Mouse (Mus musculus) urinary bladder, postnatal 36 days (tissue): ENCODE measurements at regions not wholly inside any gene's neighbourhood (a gene's known extent, or its start where the extent isn't known, plus 50 kb on each side); places are given as distances from the start of the nearest gene placed in this dataset.

Experiments used
- DNase-seq, 2 experiments: peaks; one replicate each; pipeline ENCODE4 v3.0.0; 2022; ENCODE audit warnings: low spot score in 2 of 2, mixed read lengths in 1 of 2

- DNase-seq, result no peak
These were observed 196.7 kb upstream of the Acvr2a start for GRCm38 (mm10) chr2:48617141-48617699.

- no peak for DNase-seq
These were observed 194.9 kb upstream of the Acvr2a start for GRCm38 (mm10) chr2:48619042-48619441.

GRCm38 (mm10) chr2:48620815-48621214, 193.1 kb upstream of the Acvr2a start:
- DNase-seq, result no peak

- no peak for DNase-seq
These were observed 191.6 kb upstream of the Acvr2a start for GRCm38 (mm10) chr2:48622316-48622715.

GRCm38 (mm10) chr2:48624040-48624439, 189.9 kb upstream of the Acvr2a start:
- peak in 1 of 2 experiments; percentile 31 for DNase-seq

GRCm38 (mm10) chr2:48624461-48624860, 189.4 kb upstream of the Acvr2a start:
- DNase-seq, result no peak

- no peak for DNase-seq
These were observed 186.9 kb upstream of the Acvr2a start for GRCm38 (mm10) chr2:48627011-48627410.

- no peak for DNase-seq
These were observed 184.5 kb upstream of the Acvr2a start for GRCm38 (mm10) chr2:48629106-48630050.

GRCm38 (mm10) chr2:48634456-48635174, 179.3 kb upstream of the Acvr2a start:
- DNase-seq, result no peak

GRCm38 (mm10) chr2:48636108-48636507, 177.8 kb upstream of the Acvr2a start:
- no peak for DNase-seq

GRCm38 (mm10) chr2:48644114-48644513, 169.8 kb upstream of the Acvr2a start:
- DNase-seq, result no peak

- DNase-seq, result no peak
These were observed 163.6 kb upstream of the Acvr2a start for GRCm38 (mm10) chr2:48650281-48650680.

- no peak for DNase-seq
These were observed 152.7 kb upstream of the Acvr2a start for GRCm38 (mm10) chr2:48661222-48661621.

- DNase-seq, result no peak
These were observed 148.8 kb upstream of the Acvr2a start for GRCm38 (mm10) chr2:48665103-48665502.

GRCm38 (mm10) chr2:48689098-48689497, 124.8 kb upstream of the Acvr2a start:
- DNase-seq, result no peak

GRCm38 (mm10) chr2:48694509-48694908, 119.4 kb upstream of the Acvr2a start:
- no peak for DNase-seq

- DNase-seq, result no peak
These were observed 113.0 kb upstream of the Acvr2a start for GRCm38 (mm10) chr2:48700886-48701285.

GRCm38 (mm10) chr2:48705103-48705804, 108.7 kb upstream of the Acvr2a start:
- no peak for DNase-seq

- DNase-seq, result no peak
These were observed 108.1 kb upstream of the Acvr2a start for GRCm38 (mm10) chr2:48705805-48706150.

GRCm38 (mm10) chr2:48706188-48706587, 107.7 kb upstream of the Acvr2a start:
- DNase-seq, result no peak

- no peak for DNase-seq
These were observed 97.7 kb upstream of the Acvr2a start for GRCm38 (mm10) chr2:48716206-48716605.

- no peak for DNase-seq
These were observed 96.1 kb upstream of the Acvr2a start for GRCm38 (mm10) chr2:48717770-48718169.
